Mouse (Mus musculus) spleen, adult 2 months (tissue): ENCODE data around the gene Snapc4.

Experiments used
- CTCF ChIP-seq: fragments of 200-500 bp; IDR thresholded peaks from 2 replicates; pipeline ENCODE4 v1.5.1; 2011; ENCODE audit warnings: mild to moderate bottlenecking, inconsistent platforms; ENCODE audit not compliant: insufficient read depth, insufficient read length, insufficient replicate concordance; ENCODE audit errors: extremely low read depth
- POLR2A ChIP-seq: fragments of 200-500 bp; IDR thresholded peaks from 2 replicates; pipeline ENCODE4 v1.6.1; 2011; ENCODE audit warnings: low read depth, low read length, inconsistent platforms

DNA sequence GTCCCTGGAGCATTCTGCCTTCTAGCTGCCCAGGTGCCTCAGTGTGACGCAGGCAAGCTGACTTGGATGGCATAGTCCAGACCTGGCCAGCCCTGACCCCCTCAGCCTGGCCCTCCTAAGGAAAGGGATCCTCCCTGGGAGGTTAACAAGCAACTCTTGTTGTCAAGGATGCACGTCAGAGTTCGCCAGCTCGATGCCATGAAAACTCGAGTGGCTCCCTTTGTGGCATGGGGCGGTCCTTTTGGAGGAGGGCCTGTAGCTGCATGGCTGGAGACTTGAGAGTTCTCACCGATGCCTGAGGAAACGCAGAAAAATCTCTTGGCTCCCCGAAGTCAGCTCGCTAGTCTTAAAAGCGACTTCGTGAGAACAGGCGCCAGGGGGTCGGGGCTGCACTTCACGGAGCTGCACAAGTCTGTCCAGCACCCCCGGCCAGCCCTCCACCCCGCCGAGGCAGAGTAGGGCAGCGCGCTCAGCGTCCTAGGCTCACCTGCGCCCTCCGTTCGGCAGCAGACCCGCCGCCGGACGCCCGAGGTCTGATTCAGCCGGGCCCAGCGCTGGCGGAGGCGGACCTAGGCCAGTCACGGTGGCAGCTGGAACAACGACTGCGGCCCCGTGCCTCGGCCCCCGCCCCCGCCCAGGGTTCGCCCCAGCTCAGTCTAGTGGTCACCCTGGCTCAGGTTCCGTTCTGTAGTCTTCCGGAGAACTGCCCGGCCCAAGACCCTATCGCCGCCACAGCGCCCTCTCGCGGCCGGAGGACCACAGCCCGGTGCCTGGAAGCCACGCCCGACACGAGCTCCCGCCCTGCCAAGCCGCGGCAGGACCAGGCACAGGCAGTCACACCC lies 28.3 kb upstream of the Snapc4 start, which contains the start of gene Inpp5e:
- TF ChIP-seq CTCF (peak; percentile 95), POLR2A (peak; percentile 3; the same call in 1 of the 2 replicates)
